Mouse (Mus musculus) adrenal gland, adult (tissue): ENCODE results near the gene Zmynd8.
A peak's percentile ranks its signal among the peaks of the same experiment; 100 is the strongest.

Experiments
- DNase-seq, 2 experiments: peaks; one replicate each; pipeline ENCODE4 v3.0.0; 2022 to 2023; ENCODE audit warnings: low spot score in 1 of 2; ENCODE audit not compliant: inconsistent age in 2 of 2

The Zmynd8 gene

DNA sequence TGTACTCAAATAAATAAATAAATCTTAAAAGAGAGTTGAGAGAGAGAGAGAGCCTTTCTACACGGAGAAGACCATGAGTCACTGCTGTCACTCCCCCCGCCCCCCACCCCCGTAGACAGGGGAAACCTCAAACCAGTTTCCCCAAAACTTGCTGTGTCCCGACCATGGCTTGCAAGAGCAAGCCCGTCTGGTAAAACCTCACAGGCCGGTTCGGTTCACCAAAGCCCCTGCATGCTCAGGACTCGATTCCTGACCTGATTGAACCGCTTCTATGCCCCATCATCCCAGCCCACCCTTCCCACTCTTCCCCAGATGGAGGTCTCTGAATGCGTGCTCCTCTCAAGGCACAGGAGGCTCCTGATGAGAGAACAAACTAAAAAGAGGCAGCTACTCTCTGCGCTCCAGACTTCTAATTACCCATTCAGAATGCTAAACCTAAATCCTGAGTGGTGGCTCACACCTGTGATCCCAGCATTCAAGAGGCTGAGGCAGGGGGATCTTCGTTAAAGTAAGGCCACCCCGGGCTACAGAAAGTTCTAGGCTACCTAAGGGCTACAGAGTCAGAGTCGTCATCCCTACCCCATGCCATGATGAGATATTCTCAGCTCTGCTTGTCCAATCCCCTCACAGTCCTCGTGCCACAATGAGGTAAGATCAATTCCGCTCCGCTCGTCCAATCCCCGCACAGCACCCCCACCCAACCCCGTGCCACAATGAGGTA, 37.7 kb downstream of the Zmynd8 start:
- DNase-seq, result no peak

DNA sequence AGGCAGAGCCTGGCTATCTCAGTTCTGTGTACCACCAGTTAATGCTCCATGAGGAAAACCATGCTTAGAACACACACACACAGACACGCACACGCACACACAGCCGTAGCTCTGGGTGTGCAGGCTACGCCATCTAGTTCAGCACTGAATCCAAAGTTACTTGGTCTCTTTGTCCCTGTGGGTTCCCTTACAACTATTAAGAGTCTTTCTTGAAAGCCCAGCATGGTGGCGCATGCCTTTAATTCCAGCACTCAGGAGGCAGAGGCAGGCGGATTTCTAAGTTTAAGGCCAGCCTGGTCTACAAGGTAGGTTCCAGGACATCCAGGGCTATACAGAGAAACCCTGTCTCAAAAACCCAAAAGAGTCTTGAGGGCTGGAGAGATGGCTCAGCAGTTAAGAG, 38.4 kb downstream of the Zmynd8 start:
- DNase-seq, result no peak

GRCm38 (mm10) chr2:165858453-165859384, 40.1 kb downstream of the Zmynd8 start:
- peak in 1 of 2 experiments; percentile 78 for DNase-seq

DNA sequence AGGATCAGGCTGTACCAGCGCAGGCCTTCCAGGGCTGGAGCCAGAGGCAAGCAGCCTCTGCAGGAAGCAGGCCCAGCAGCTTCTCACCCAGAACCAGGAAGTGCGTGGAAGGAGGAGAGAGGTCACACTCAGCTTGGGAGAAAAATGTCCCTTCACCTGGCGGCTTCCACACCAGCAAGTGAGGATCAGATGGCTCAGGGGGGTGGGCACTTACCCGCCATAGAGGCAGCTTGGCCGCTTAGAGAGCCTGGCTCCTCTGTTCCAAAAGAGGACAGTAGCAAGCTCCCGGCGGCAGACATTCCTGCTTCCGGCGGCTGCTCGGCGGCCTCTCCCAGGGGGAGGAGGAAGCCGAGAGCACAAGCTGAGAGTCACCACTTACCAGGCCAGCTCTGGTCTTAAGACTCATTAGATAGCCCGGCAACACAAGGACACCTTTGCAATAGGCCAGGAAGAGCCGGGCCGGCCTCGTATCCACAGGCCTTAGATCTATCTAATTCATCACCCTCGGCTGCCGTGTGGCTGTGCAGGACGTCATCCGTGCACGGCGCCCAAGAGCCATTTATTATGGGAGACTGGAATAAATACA, 40.9 kb downstream of the Zmynd8 start:
- DNase-seq, result peak; percentile 76 to 94

- no peak for DNase-seq
Measured at GRCm38 (mm10) chr2:165857395-165857831, 41.4 kb downstream of the Zmynd8 start.

DNA sequence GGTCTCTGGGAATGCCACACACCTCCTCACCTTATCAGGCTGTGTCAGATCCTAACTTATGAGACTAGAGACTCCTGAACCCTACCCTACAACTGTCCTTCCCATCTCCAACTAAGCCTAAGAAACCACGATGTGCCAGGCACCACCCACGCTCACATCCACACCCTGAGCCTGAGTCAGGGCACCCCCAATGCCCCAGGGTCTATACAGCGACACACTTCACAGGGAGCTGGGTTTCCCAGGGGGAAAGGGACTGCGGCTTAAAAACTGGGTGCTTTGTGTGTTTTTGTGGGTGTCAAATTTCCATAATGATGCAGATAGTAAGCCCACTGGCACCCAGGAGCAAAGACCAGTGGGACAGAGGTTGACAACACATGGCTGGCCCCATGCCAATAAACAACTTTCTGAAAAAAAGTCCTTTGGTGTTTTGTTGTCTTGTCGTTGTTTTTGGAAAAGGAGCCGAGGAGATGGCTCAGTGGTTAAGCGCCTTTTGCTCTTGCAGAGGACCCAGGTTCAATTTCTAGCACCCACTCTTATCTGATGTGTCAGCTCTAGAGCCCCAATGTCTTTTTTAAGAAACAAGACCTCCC, 42.1 kb downstream of the Zmynd8 start:
- peak in 1 of 2 experiments; percentile 67 for DNase-seq

GRCm38 (mm10) chr2:165855641-165856301, 43.0 kb downstream of the Zmynd8 start:
- DNase-seq, result peak; percentile 65 to 76

- peak in 1 of 2 experiments; percentile 65 for DNase-seq
Measured at GRCm38 (mm10) chr2:165854207-165854968, 44.4 kb downstream of the Zmynd8 start.

- peak in 1 of 2 experiments; percentile 53 for DNase-seq
Measured at GRCm38 (mm10) chr2:165852896-165853633, 45.8 kb downstream of the Zmynd8 start.

DNA sequence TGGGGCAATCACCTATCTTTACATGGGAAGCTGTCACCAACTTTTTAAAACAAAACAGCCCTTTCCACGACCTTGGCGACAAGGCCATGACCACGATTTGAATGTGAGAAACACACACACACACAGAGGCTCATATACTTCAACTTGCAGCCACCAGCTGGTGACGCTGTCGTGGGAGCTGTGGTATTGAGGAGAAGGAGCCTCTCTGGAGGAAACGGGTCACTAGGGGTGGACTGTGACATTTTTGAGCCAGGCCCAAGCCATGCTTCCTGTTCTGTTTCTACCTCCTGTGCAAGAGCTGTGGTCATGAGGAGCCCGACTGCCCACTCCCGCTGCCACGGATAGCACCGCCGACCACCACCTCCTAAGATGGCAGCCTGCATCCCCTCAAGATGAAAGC, 46.4 kb downstream of the Zmynd8 start:
- peak; percentile 60 to 84 for DNase-seq

GRCm38 (mm10) chr2:165851811-165852415, 46.9 kb downstream of the Zmynd8 start:
- no peak for DNase-seq

- DNase-seq, result peak in 1 of 2 experiments; percentile 72
Measured at GRCm38 (mm10) chr2:165850826-165851225, 48.0 kb downstream of the Zmynd8 start.

- DNase-seq, result peak; percentile 86 to 92
Measured at GRCm38 (mm10) chr2:165849129-165849528, 49.7 kb downstream of the Zmynd8 start.

- no peak for DNase-seq
Measured at GRCm38 (mm10) chr2:165846787-165847186, 52.0 kb downstream of the Zmynd8 start.

- peak; percentile 76 to 87 for DNase-seq
Measured at GRCm38 (mm10) chr2:165845490-165845889, 53.3 kb downstream of the Zmynd8 start.

DNA sequence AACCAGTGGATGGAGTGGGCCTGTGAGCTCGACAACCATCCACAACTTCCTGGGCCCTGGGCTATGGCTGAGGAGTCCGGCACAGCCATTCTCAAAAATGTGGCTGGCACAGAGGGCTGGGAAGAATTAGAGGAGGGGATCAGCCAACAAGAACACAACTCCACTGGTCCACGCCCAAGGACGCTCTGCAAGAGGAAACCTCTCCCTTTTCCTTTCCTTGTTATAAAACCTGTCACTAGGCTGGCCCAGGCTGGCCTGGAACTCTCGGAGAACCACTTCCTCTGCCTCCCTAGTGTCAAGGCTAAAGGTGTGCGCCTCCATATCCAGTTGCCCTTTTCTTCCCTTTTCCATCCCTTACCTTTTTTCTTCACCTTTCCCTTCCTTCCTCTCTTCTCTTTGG, 55.5 kb downstream of the Zmynd8 start:
- DNase-seq, result no peak

DNA sequence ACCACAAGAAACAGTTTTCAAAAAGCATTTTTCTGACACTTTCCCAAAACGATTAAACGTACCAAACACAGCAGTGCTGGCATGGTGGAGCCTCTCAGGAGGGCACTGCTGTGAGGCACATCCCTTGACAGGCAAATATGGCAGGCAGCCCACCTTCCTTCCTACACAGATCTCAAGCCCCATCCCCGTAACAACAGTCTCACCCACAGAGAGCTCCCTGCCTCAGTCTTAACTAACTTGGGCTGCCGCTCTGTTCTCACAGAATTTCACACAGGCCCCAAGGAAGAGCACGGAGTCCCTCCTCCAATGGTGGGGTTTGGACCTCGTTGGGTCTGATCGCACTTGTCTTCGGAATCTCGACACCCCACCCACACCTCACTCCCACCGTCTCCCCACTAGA, 56.6 kb downstream of the Zmynd8 start:
- no peak for DNase-seq

- peak in 1 of 2 experiments; percentile 77 for DNase-seq
Measured at GRCm38 (mm10) chr2:165841805-165842204, 57.0 kb downstream of the Zmynd8 start.

GRCm38 (mm10) chr2:165840852-165841251, 58.0 kb downstream of the Zmynd8 start:
- DNase-seq, result no peak
